In the genomic region with DNA sequence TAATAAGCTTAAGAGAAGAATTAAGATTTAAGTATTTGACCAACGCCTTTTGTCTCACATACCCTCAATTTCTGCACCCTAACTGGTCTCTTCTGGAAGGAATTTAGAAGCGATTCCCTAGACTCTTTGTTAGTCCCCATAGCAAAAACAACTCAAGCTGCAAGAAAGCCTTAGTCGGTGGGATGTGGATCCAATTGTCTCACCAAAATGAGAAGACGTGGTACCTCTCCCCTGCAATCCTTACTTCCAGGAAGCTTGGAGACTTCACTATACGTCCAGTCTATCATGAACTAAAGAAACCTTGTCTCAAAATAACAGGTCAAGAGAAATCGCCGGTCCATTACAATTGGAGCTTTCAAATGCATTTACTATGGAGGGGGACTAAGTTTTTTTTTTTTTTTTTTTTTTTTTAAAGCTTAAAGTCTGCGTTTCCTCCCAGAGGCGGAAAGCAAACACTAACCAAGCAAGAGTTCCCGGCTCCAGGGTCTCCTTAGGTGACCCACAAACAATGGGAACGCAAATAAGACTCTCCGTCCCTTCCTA, we compare ENCODE assay signal across 8 mouse cellular contexts. TPM values are rescaled to one million over a fixed set of nuclear protein-coding genes. Genes with fewer than 3 reads are reported as not detected.
DNase-seq lines count a peak whose midpoint lies in the region; ATAC-seq lines count a peak whose summit lies in the region.

No protein-coding gene starts in this region.

- peak overlapping the region; percentile 69 for H3K4me3 ChIP-seq in lung, embryonic 15.5 days
- H3K4me3 ChIP-seq in embryonic facial prominence, embryonic 12.5 days = peak overlapping the region; percentile 84
- peak overlapping the region; percentile 96 for H3K4me3 ChIP-seq in intestine, embryonic 15.5 days (replicated peaks)
- H3K4me3 ChIP-seq in neural tube, embryonic 15.5 days (replicated peaks) = peak overlapping the region; percentile 95

- H3K9ac ChIP-seq in lung, embryonic 15.5 days = peak overlapping the region; percentile 33; the same call in 1 of the 2 replicates
- peak overlapping the region; percentile 32 for H3K9ac ChIP-seq in embryonic facial prominence, embryonic 12.5 days
- H3K9ac ChIP-seq in intestine, embryonic 15.5 days = peak overlapping the region; percentile 45
- peak overlapping the region; percentile 93 for H3K9ac ChIP-seq in neural tube, embryonic 15.5 days (replicated peaks)

- DNase-seq in lung, postnatal 14 days = no peak
- no peak for DNase-seq in ovary, postnatal 36 days (ENCODE audit: low spot score)
- DNase-seq in right cerebral cortex, adult 2 months (ENCODE audit: low spot score in 2 of 2) = no peak
- DNase-seq in retina, embryonic 14.5 days (ENCODE audit: low spot score) = no peak

- 1% methylated on average over 12 of the region's 12 CpGs for WGBS in lung, embryonic 15.5 days
- 2% methylated on average over 12 of the region's 12 CpGs for WGBS in embryonic facial prominence, embryonic 12.5 days
- 2% methylated on average over 12 of the region's 12 CpGs for WGBS in intestine, embryonic 15.5 days
- 2% methylated on average over 12 of the region's 12 CpGs for WGBS in neural tube, embryonic 15.5 days

- H3K4me2 ChIP-seq in lung, embryonic 15.5 days = peak overlapping the region; percentile 67
- peak overlapping the region; percentile 75 for H3K4me2 ChIP-seq in embryonic facial prominence, embryonic 12.5 days (replicated peaks)
- peak overlapping the region; percentile 83 for H3K4me2 ChIP-seq in intestine, embryonic 15.5 days (replicated peaks)
- H3K4me2 ChIP-seq in neural tube, embryonic 15.5 days = peak overlapping the region; percentile 66

- 0 out of 2 replicates have a peak, but pooled peaks have one; percentile 14 for ATAC-seq in lung, embryonic 15.5 days (ENCODE audit: borderline replicate concordance, extremely low read depth, low FRiP score, low TSS enrichment)
- no peak for ATAC-seq in embryonic facial prominence, embryonic 12.5 days (ENCODE audit: insufficient number of reproducible peaks, insufficient read depth, low FRiP score, low TSS enrichment)
- ATAC-seq in intestine, embryonic 15.5 days = no peak
- ATAC-seq in neural tube, embryonic 15.5 days (ENCODE audit: low FRiP score) = 0 out of 2 replicates have a peak, but pooled peaks have one; percentile 4

- peaks cover 31% of the 10 kb centered on the region for H3K36me3 ChIP-seq in lung, embryonic 15.5 days
- H3K36me3 ChIP-seq in embryonic facial prominence, embryonic 12.5 days = peaks cover 31% of the 10 kb centered on the region
- peaks cover 5% of the 10 kb centered on the region; the same call in 1 of the 2 replicates for H3K36me3 ChIP-seq in intestine, embryonic 15.5 days
- peaks cover 27% of the 10 kb centered on the region for H3K36me3 ChIP-seq in neural tube, embryonic 15.5 days

- H3K27ac ChIP-seq in lung, embryonic 15.5 days = peak overlapping the region; percentile 77
- peak overlapping the region; percentile 92 for H3K27ac ChIP-seq in embryonic facial prominence, embryonic 12.5 days
- H3K27ac ChIP-seq in intestine, embryonic 15.5 days = peak overlapping the region; percentile 72; the same call in 1 of the 2 replicates
- peak overlapping the region; percentile 92 for H3K27ac ChIP-seq in neural tube, embryonic 15.5 days (replicated peaks)

- peaks cover 10% of the 10 kb centered on the region for H3K4me1 ChIP-seq in lung, embryonic 15.5 days
- H3K4me1 ChIP-seq in embryonic facial prominence, embryonic 12.5 days = peaks cover 19% of the 10 kb centered on the region
- H3K4me1 ChIP-seq in intestine, embryonic 15.5 days (replicated peaks) = peaks cover 5% of the 10 kb centered on the region; the same call in 1 of the 2 replicates
- H3K4me1 ChIP-seq in neural tube, embryonic 15.5 days = peaks cover 20% of the 10 kb centered on the region

- no peaks in the 10 kb centered on the region for H3K9me3 ChIP-seq in lung, embryonic 15.5 days
- no peaks in the 10 kb centered on the region for H3K9me3 ChIP-seq in embryonic facial prominence, embryonic 12.5 days
- no peaks in the 10 kb centered on the region for H3K9me3 ChIP-seq in intestine, embryonic 15.5 days
- no peaks in the 10 kb centered on the region for H3K9me3 ChIP-seq in neural tube, embryonic 15.5 days (replicated peaks)

- no peaks in the 10 kb centered on the region for H3K27me3 ChIP-seq in lung, embryonic 15.5 days
- no peaks in the 10 kb centered on the region for H3K27me3 ChIP-seq in embryonic facial prominence, embryonic 12.5 days
- no peaks in the 10 kb centered on the region for H3K27me3 ChIP-seq in intestine, embryonic 15.5 days (replicated peaks)
- no peaks in the 10 kb centered on the region for H3K27me3 ChIP-seq in neural tube, embryonic 15.5 days (replicated peaks)

RNA-seq across cellular contexts. Expression of gene Trim37, which starts 0.5 kb away (rescaled TPM):
- polyA plus RNA-seq in lung, embryonic 15.5 days (2015; fragmentation: Nextera tagmentation; extraction: Ambion mirVana) = 28.0 and 30.6 TPM in 2 replicates
- polyA plus RNA-seq in embryonic facial prominence, embryonic 12.5 days (2016; fragmentation: Nextera tagmentation; extraction: Ambion mirVana) = 37.0 and 41.2 TPM in 2 replicates
- polyA plus RNA-seq in intestine, embryonic 15.5 days (2015; fragmentation: Nextera tagmentation; extraction: Ambion mirVana) = 24.5 and 26.4 TPM in 2 replicates
- polyA plus RNA-seq in neural tube, embryonic 15.5 days (2015; fragmentation: Nextera tagmentation; extraction: Ambion mirVana) = 71.4 and 79.3 TPM in 2 replicates

RNA-seq across cellular contexts. Expression of gene Ska2, which starts 17.3 kb away (rescaled TPM):
- 64.5 and 66.7 TPM in 2 replicates for polyA plus RNA-seq in lung, embryonic 15.5 days (2015; fragmentation: Nextera tagmentation; extraction: Ambion mirVana)
- 97.0 and 105 TPM in 2 replicates for polyA plus RNA-seq in embryonic facial prominence, embryonic 12.5 days (2016; fragmentation: Nextera tagmentation; extraction: Ambion mirVana)
- 41.2 and 46.6 TPM in 2 replicates for polyA plus RNA-seq in intestine, embryonic 15.5 days (2015; fragmentation: Nextera tagmentation; extraction: Ambion mirVana)
- 32.8 and 38.2 TPM in 2 replicates for polyA plus RNA-seq in neural tube, embryonic 15.5 days (2015; fragmentation: Nextera tagmentation; extraction: Ambion mirVana)

RNA-seq across cellular contexts. Expression of gene Prr11, which starts 17.8 kb away (rescaled TPM):
- polyA plus RNA-seq in lung, embryonic 15.5 days (2015; fragmentation: Nextera tagmentation; extraction: Ambion mirVana) = 11.8 and 12.6 TPM in 2 replicates
- 7.8 and 8.9 TPM in 2 replicates for polyA plus RNA-seq in embryonic facial prominence, embryonic 12.5 days (2016; fragmentation: Nextera tagmentation; extraction: Ambion mirVana)
- polyA plus RNA-seq in intestine, embryonic 15.5 days (2015; fragmentation: Nextera tagmentation; extraction: Ambion mirVana) = 6.6 and 6.8 TPM in 2 replicates
- polyA plus RNA-seq in neural tube, embryonic 15.5 days (2015; fragmentation: Nextera tagmentation; extraction: Ambion mirVana) = 2.1 and 3.6 TPM in 2 replicates

RNA-seq across cellular contexts. Expression of gene Smg8, which starts 39.8 kb away (rescaled TPM):
- 18.4 and 19.1 TPM in 2 replicates for polyA plus RNA-seq in lung, embryonic 15.5 days (2015; fragmentation: Nextera tagmentation; extraction: Ambion mirVana)
- polyA plus RNA-seq in embryonic facial prominence, embryonic 12.5 days (2016; fragmentation: Nextera tagmentation; extraction: Ambion mirVana) = 25.7 and 26.1 TPM in 2 replicates
- polyA plus RNA-seq in intestine, embryonic 15.5 days (2015; fragmentation: Nextera tagmentation; extraction: Ambion mirVana) = 16.4 and 18.2 TPM in 2 replicates
- 18.6 and 19.5 TPM in 2 replicates for polyA plus RNA-seq in neural tube, embryonic 15.5 days (2015; fragmentation: Nextera tagmentation; extraction: Ambion mirVana)

RNA-seq across cellular contexts. Expression of gene Gdpd1, which starts 52.5 kb away (rescaled TPM):
- polyA plus RNA-seq in lung, embryonic 15.5 days (2015; fragmentation: Nextera tagmentation; extraction: Ambion mirVana) = 23.7 and 24.9 TPM in 2 replicates
- 34.8 and 37.6 TPM in 2 replicates for polyA plus RNA-seq in embryonic facial prominence, embryonic 12.5 days (2016; fragmentation: Nextera tagmentation; extraction: Ambion mirVana)
- 23.7 and 23.9 TPM in 2 replicates for polyA plus RNA-seq in intestine, embryonic 15.5 days (2015; fragmentation: Nextera tagmentation; extraction: Ambion mirVana)
- polyA plus RNA-seq in neural tube, embryonic 15.5 days (2015; fragmentation: Nextera tagmentation; extraction: Ambion mirVana) = 131 and 160 TPM in 2 replicates

Comparison
In these comparisons a context has a peak if more than half of its experiments do, and no peak if none do; other contexts are left out.
1. ATAC-seq: peak in lung, embryonic 15.5 days (single experiment) and neural tube, embryonic 15.5 days (single experiment); none in embryonic facial prominence, embryonic 12.5 days (single experiment) and intestine, embryonic 15.5 days (single experiment).
2. H3K9ac ChIP-seq: peak in every context shown above with its lines; median percentile 93 in neural tube, embryonic 15.5 days; 45 in intestine, embryonic 15.5 days; 33 in lung, embryonic 15.5 days; 32 in embryonic facial prominence, embryonic 12.5 days.
3. Peak in every context shown above with its lines, with median percentiles within 50 percentile points of each other: H3K27ac ChIP-seq, H3K4me2 ChIP-seq and H3K4me3 ChIP-seq.